In genomic region chr5:39337917-39338316, GRCm38 (mm10) we compare ENCODE assay signal across 18 mouse cellular contexts.
"Had no signal": no experiment of that assay in that cellular context is flagged by ENCODE, and none has a peak within 500 bp of the region (broad histone marks: within the 10 kb centered on the region; RNA-seq: fewer than 3 reads in every experiment).

No protein-coding gene starts in this region.

- H3K36me3 ChIP-seq: liver, embryonic 13.5 days; liver, embryonic 15.5 days; lung, embryonic 15.5 days; midbrain, embryonic 13.5 days; neural tube, embryonic 12.5 days had no signal

- H3K9me3 ChIP-seq: liver, embryonic 13.5 days; liver, embryonic 15.5 days; lung, embryonic 15.5 days; megakaryocyte, embryonic 14.5 days; midbrain, embryonic 13.5 days; neural tube, embryonic 12.5 days had no signal

- H3K27me3 ChIP-seq: liver, embryonic 13.5 days; liver, embryonic 15.5 days; lung, embryonic 15.5 days; megakaryocyte, embryonic 14.5 days; midbrain, embryonic 13.5 days; neural tube, embryonic 12.5 days had no signal

- ATAC-seq: liver, postnatal 0 days; lung, postnatal 0 days; midbrain, embryonic 13.5 days had no signal

- H3K4me1 ChIP-seq: liver, embryonic 13.5 days; liver, embryonic 15.5 days; lung, embryonic 15.5 days; megakaryocyte, embryonic 14.5 days; midbrain, embryonic 13.5 days; neural tube, embryonic 12.5 days had no signal

- H3K4me2 ChIP-seq: liver, embryonic 13.5 days; liver, embryonic 15.5 days; lung, embryonic 15.5 days; midbrain, embryonic 11.5 days; midbrain, embryonic 13.5 days; neural tube, embryonic 12.5 days had no signal

- H3K9ac ChIP-seq: liver, embryonic 13.5 days; liver, embryonic 15.5 days; liver, postnatal 0 days; lung, embryonic 15.5 days; midbrain, embryonic 13.5 days; neural tube, embryonic 12.5 days had no signal

- DNase-seq: liver, embryonic 13.5 days; liver, postnatal 0 days; lung, adult 2 months; lung, postnatal 14 days; lung, postnatal 36 days; right cerebral cortex, postnatal 14 days; spleen, adult 18-20 months; thymus, adult 18-20 months; thymus, postnatal 14 days; thymus, postnatal 36 days had no signal

- H3K27ac ChIP-seq: liver, embryonic 13.5 days; liver, embryonic 15.5 days; lung, embryonic 15.5 days; macrophage; midbrain, embryonic 13.5 days; neural tube, embryonic 12.5 days had no signal

- H3K4me3 ChIP-seq: liver, embryonic 13.5 days; liver, embryonic 15.5 days; lung, embryonic 15.5 days; megakaryocyte, embryonic 14.5 days; midbrain, embryonic 13.5 days; neural tube, embryonic 12.5 days had no signal
